Mouse (Mus musculus): ENCODE measurements around the gene Prickle2. TPM values are rescaled to one million over a fixed set of nuclear protein-coding genes. Genes with fewer than 3 reads are reported as not detected.

Prickle2 gene
- polyA plus RNA-seq, 1 experiment from 2014 or later: 7.4 TPM

DNA sequence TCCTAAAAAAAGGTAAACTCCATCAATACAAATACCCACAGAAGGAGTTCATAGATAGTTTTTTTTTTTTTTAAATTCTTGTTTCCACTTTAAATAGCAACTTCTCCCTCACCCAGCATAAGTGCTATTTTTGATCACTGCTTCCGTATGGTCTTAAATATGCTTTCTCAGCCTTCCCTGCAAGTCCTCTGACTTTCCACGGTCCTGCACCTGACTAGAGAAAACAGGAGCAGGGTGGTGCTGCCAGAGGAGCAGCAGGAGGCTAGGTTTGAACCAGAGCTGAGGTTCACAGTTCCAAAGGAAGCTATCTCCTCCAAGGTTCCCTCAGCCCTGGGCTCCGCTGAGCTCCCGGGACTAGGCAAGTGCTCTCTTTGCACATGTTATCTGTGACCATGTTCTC lies 310.4 kb downstream of the Prickle2 start:
- Histone ChIP-seq H3K9ac (ENCODE audit: low read depth, low read length) (no peak overlapping the region), H3K4me3 (ENCODE audit: low read length) (no peak overlapping the region), H3K4me2 (replicated peaks; ENCODE audit: low read depth, low read length) (no peak overlapping the region), H3K9me3 (ENCODE audit: control insufficient read depth, low read length) (no peaks in the 10 kb centered on the region), H3K27me3 (ENCODE audit: control insufficient read depth, insufficient read depth, low read length) (no peaks in the 10 kb centered on the region), H3K4me1 (ENCODE audit: control insufficient read depth, insufficient read depth, low read length) (no peaks in the 10 kb centered on the region), H3K36me3 (ENCODE audit: control insufficient read depth, insufficient read depth, low read length) (no peaks in the 10 kb centered on the region), H3K27ac (ENCODE audit: low read depth, low read length) (no peak overlapping the region)
- ATAC-seq (ENCODE audit: low FRiP score, low TSS enrichment): no peak
- WGBS: 86% methylated on average over 4 of the region's 4 CpGs

DNA sequence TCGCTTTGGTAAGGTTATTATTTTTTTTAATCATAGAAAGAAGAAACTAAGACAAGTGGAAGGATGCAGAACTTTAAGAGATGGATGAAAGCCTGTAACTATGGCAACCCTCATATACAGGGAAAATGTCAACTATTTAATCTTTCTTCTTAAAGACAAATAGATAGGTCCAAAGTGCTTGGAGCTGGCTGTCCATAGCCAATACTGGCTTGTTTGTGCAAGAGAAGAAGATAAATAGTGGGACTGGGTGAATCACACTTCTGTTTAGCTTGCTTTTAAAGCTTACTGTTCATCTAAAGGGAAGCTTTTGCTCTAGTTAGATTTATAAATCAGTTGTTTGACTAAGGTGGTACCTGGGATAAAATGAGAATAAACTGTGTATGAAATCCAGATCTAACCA lies 310.8 kb downstream of the Prickle2 start:
- Histone ChIP-seq H3K27me3 (ENCODE audit: control insufficient read depth, insufficient read depth, low read length) (no peaks in the 10 kb centered on the region), H3K4me1 (ENCODE audit: control insufficient read depth, insufficient read depth, low read length) (no peaks in the 10 kb centered on the region), H3K9ac (ENCODE audit: low read depth, low read length) (no peak overlapping the region), H3K4me3 (ENCODE audit: low read length) (no peak overlapping the region), H3K36me3 (ENCODE audit: control insufficient read depth, insufficient read depth, low read length) (no peaks in the 10 kb centered on the region), H3K4me2 (replicated peaks; ENCODE audit: low read depth, low read length) (no peak overlapping the region), H3K9me3 (ENCODE audit: control insufficient read depth, low read length) (no peaks in the 10 kb centered on the region), H3K27ac (ENCODE audit: low read depth, low read length) (no peak overlapping the region)
- 83% methylated on average over 1 of the region's 1 CpGs for WGBS
- ATAC-seq (ENCODE audit: low FRiP score, low TSS enrichment): no peak

DNA sequence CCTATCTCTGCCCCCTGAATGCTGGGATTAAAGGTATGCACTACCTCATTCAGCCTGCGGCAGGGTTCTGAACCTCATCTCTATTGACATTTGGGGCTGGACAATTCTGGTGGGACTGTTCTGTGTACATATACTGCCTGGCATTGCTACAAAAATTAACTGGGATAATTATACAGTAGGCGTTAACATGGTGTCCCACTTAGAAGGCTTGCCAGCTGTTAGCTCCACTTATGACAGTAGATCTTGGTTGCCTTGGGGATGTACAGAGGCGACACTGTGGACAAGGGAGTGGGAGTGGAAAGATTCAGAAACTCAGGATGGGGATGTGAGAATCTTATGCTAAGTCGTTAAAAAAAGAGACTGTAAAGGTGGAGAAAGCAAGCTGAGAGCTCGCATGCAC lies 311.3 kb downstream of the Prickle2 start:
- H3K4me2 ChIP-seq (replicated peaks; ENCODE audit: low read depth, low read length): no peak overlapping the region
- H3K27ac ChIP-seq (ENCODE audit: low read depth, low read length): no peak overlapping the region
- no peak overlapping the region for H3K9ac ChIP-seq (ENCODE audit: low read depth, low read length)
- no peaks in the 10 kb centered on the region for H3K4me1 ChIP-seq (ENCODE audit: control insufficient read depth, insufficient read depth, low read length)
- H3K9me3 ChIP-seq (ENCODE audit: control insufficient read depth, low read length): no peaks in the 10 kb centered on the region
- no peaks in the 10 kb centered on the region for H3K27me3 ChIP-seq (ENCODE audit: control insufficient read depth, insufficient read depth, low read length)
- H3K36me3 ChIP-seq (ENCODE audit: control insufficient read depth, insufficient read depth, low read length): no peaks in the 10 kb centered on the region
- 81% methylated on average over 5 of the region's 5 CpGs for WGBS
- no peak overlapping the region for H3K4me3 ChIP-seq (ENCODE audit: low read length)
- no peak for ATAC-seq (ENCODE audit: low FRiP score, low TSS enrichment)

DNA sequence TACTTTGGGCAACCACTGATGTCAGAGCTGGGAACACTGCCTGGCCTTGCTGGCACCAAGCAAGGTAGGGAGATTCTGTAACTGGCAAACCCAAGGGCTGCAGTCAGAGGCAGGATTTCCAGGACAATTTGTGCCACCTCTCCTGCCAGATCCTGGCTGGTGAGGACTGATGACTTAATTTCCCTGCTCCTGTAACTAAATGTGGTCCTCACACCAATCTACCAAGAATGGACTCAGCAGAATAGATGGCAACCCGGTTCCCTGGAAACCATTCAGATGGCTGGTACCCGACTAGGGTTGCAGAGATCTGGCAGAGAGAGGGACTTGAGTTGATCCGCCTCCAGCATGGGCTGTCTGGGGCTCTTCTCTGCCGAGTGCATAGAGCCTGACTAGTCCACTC lies 315.6 kb downstream of the Prickle2 start:
- Histone ChIP-seq H3K9ac (ENCODE audit: low read depth, low read length) (no peak overlapping the region), H3K4me1 (ENCODE audit: control insufficient read depth, insufficient read depth, low read length) (no peaks in the 10 kb centered on the region), H3K9me3 (ENCODE audit: control insufficient read depth, low read length) (no peaks in the 10 kb centered on the region), H3K27ac (ENCODE audit: low read depth, low read length) (no peak overlapping the region), H3K4me2 (replicated peaks; ENCODE audit: low read depth, low read length) (no peak overlapping the region), H3K4me3 (ENCODE audit: low read length) (no peak overlapping the region), H3K27me3 (ENCODE audit: control insufficient read depth, insufficient read depth, low read length) (no peaks in the 10 kb centered on the region), H3K36me3 (ENCODE audit: control insufficient read depth, insufficient read depth, low read length) (no peaks in the 10 kb centered on the region)
- no peak for ATAC-seq (ENCODE audit: low FRiP score, low TSS enrichment)
- WGBS: 88% methylated on average over 4 of the region's 4 CpGs

DNA sequence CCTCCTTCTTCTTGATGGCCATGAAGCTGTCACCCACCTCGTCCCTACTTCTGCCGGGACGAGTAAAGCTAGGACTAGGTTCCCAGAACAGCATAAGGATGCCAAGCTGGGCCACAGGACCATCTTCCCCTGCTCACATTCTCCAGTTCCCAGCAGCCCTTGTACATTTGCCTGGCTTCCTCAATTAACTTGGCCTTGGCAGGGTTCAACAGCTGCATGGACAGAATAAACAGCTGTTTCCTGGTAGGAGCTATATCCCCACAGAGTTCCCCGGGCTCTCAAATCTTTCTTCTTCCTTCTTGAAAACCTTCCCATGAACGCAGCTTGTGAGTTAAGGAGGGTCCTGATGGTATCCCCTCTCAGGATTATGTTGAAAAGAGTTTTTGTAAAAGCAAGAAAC lies 317.3 kb downstream of the Prickle2 start:
- no peak overlapping the region for H3K9ac ChIP-seq (ENCODE audit: low read depth, low read length)
- WGBS: 48% methylated on average over 5 of the region's 5 CpGs
- no peaks in the 10 kb centered on the region for H3K36me3 ChIP-seq (ENCODE audit: control insufficient read depth, insufficient read depth, low read length)
- H3K4me3 ChIP-seq (ENCODE audit: low read length): no peak overlapping the region
- H3K27ac ChIP-seq (ENCODE audit: low read depth, low read length): no peak overlapping the region
- no peaks in the 10 kb centered on the region for H3K9me3 ChIP-seq (ENCODE audit: control insufficient read depth, low read length)
- H3K4me1 ChIP-seq (ENCODE audit: control insufficient read depth, insufficient read depth, low read length): no peaks in the 10 kb centered on the region
- no peak overlapping the region for H3K4me2 ChIP-seq (replicated peaks; ENCODE audit: low read depth, low read length)
- no peaks in the 10 kb centered on the region for H3K27me3 ChIP-seq (ENCODE audit: control insufficient read depth, insufficient read depth, low read length)
- ATAC-seq (ENCODE audit: low FRiP score, low TSS enrichment): no peak

DNA sequence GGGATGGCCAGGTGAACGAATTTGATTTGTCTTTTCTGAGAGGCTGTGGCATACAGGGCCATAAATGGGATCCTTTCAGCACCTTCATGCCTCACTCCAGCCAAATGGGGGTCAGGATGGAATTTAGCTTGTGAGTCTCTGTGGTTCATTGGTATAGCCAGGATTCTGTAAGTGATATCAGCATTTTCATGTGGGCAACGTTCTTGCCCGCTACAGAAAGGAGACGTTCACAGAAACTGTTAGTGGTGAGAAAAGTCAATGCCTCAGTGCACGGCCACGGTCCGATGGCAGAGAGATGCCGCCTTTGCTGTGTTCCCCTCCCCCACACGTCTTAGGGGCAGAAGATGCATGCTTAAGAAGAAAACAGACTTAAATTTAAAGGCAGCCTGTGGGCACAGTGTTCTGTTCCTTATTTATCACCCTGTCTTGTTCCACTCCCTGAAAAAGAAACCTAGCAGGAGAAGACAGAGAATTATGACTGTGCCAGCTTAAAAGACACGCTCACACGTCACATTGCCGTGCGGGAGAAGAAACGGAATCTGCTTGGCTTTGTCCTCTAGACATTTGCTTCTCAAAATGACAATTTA lies 322.7 kb downstream of the Prickle2 start:
- H3K4me1 ChIP-seq (ENCODE audit: control insufficient read depth, insufficient read depth, low read length): no peaks in the 10 kb centered on the region
- peaks cover 3% of the 10 kb centered on the region; the same call in 1 of the 2 replicates for H3K9me3 ChIP-seq (ENCODE audit: control insufficient read depth, low read length)
- H3K4me2 ChIP-seq (replicated peaks; ENCODE audit: low read depth, low read length): peak overlapping the region; percentile 15; the same call in 1 of the 2 replicates
- WGBS: 32% methylated on average over 14 of the region's 14 CpGs
- H3K27me3 ChIP-seq (ENCODE audit: control insufficient read depth, insufficient read depth, low read length): no peaks in the 10 kb centered on the region
- no peaks in the 10 kb centered on the region for H3K36me3 ChIP-seq (ENCODE audit: control insufficient read depth, insufficient read depth, low read length)
- H3K27ac ChIP-seq (ENCODE audit: low read depth, low read length): no peak overlapping the region
- ATAC-seq (ENCODE audit: low FRiP score, low TSS enrichment): 0 out of 2 replicates have a peak, but pooled peaks have one; percentile 35
- H3K9ac ChIP-seq (ENCODE audit: low read depth, low read length): no peak overlapping the region
- no peak overlapping the region for H3K4me3 ChIP-seq (ENCODE audit: low read length)

DNA sequence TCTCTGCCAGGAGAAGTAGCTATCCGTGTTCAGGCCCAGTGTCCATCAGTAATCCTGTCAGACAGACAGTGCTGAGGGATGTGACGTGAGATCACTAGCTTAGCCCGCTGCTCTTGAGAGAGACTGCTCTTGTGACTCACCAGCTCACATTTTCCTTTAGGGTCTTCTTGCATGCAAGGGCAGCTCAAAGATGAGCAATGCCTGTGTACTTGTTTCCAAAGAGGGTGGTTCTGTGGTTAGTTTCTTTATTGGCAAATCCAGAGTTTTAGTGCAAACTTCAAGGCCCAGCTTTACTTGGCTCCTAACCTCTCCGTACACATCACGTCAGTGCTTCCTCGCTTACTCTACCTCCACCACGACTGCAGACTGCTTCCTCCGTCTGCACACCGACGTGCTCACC lies 324.9 kb downstream of the Prickle2 start:
- Histone ChIP-seq H3K27me3 (ENCODE audit: control insufficient read depth, insufficient read depth, low read length) (no peaks in the 10 kb centered on the region), H3K4me1 (ENCODE audit: control insufficient read depth, insufficient read depth, low read length) (no peaks in the 10 kb centered on the region), H3K4me2 (replicated peaks; ENCODE audit: low read depth, low read length) (no peak overlapping the region), H3K27ac (ENCODE audit: low read depth, low read length) (no peak overlapping the region), H3K4me3 (ENCODE audit: low read length) (no peak overlapping the region), H3K9ac (ENCODE audit: low read depth, low read length) (no peak overlapping the region), H3K36me3 (ENCODE audit: control insufficient read depth, insufficient read depth, low read length) (peaks cover 1% of the 10 kb centered on the region; the same call in 1 of the 2 replicates), H3K9me3 (ENCODE audit: control insufficient read depth, low read length) (peaks cover 3% of the 10 kb centered on the region; the same call in 1 of the 2 replicates)
- no peak for ATAC-seq (ENCODE audit: low FRiP score, low TSS enrichment)
- WGBS: 81% methylated on average over 10 of the region's 10 CpGs

DNA sequence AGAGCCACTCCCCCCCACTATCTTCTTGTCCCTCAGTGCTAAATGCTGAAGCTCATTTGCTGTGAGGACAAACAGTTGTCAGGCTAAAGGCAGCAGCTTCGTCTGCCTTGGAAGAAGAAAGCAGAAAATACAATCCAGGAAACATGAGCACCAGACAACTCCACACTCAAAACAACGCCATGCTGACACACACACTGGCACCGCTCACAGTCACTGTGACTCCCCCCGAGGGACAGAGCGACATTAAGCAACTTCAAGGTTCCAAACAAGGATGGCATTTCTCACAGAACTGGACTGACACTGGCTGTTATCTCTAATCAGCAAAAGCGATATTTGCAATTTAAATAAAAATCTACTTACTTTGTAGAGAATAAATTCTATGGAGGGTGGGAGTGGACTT lies 331.1 kb downstream of the Prickle2 start:
- Histone ChIP-seq H3K36me3 (ENCODE audit: control insufficient read depth, insufficient read depth, low read length) (peaks cover 4% of the 10 kb centered on the region; the same call in 1 of the 2 replicates), H3K27ac (ENCODE audit: low read depth, low read length) (no peak overlapping the region), H3K4me3 (ENCODE audit: low read length) (no peak overlapping the region), H3K9ac (ENCODE audit: low read depth, low read length) (no peak overlapping the region), H3K4me1 (ENCODE audit: control insufficient read depth, insufficient read depth, low read length) (no peaks in the 10 kb centered on the region), H3K4me2 (replicated peaks; ENCODE audit: low read depth, low read length) (no peak overlapping the region), H3K27me3 (ENCODE audit: control insufficient read depth, insufficient read depth, low read length) (no peaks in the 10 kb centered on the region), H3K9me3 (ENCODE audit: control insufficient read depth, low read length) (peaks cover 3% of the 10 kb centered on the region; the same call in 1 of the 2 replicates)
- ATAC-seq (ENCODE audit: low FRiP score, low TSS enrichment): no peak
- WGBS: 79% methylated on average over 6 of the region's 6 CpGs

DNA sequence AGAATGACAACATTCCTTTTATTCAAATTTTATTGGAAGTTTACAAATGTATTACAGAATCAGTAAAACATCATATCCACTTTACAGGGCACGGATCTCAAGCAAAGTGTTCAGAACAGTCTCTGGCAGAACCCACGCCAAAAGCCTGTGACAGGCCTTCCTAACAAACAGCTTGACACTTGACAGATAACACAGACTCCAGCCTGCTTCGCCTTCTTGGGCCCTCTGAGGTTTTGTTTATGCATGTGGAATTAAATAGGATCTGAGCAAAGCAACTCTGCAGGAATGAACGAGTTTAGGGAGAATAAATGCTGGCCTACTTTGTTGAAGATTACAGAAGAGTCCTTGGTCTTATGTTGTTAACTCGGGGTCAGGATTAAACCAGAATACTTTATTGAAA lies 335.1 kb downstream of the Prickle2 start:
- Histone ChIP-seq H3K36me3 (ENCODE audit: control insufficient read depth, insufficient read depth, low read length) (peaks cover under 1% of the 10 kb centered on the region; the same call in 1 of the 2 replicates), H3K4me2 (replicated peaks; ENCODE audit: low read depth, low read length) (no peak overlapping the region), H3K27ac (ENCODE audit: low read depth, low read length) (no peak overlapping the region), H3K4me3 (ENCODE audit: low read length) (no peak overlapping the region), H3K4me1 (ENCODE audit: control insufficient read depth, insufficient read depth, low read length) (no peaks in the 10 kb centered on the region), H3K9ac (ENCODE audit: low read depth, low read length) (no peak overlapping the region), H3K27me3 (ENCODE audit: control insufficient read depth, insufficient read depth, low read length) (no peaks in the 10 kb centered on the region), H3K9me3 (ENCODE audit: control insufficient read depth, low read length) (peaks cover 8% of the 10 kb centered on the region; the same call in 1 of the 2 replicates)
- 67% methylated on average over 5 of the region's 5 CpGs for WGBS
- no peak for ATAC-seq (ENCODE audit: low FRiP score, low TSS enrichment)

All from kidney, embryonic 14.5 days (tissue).